Mouse (Mus musculus) embryonic facial prominence, embryonic 15.5 days (tissue): ENCODE measurements around the gene Fgfr1op. TPM values are rescaled to one million over a fixed set of nuclear protein-coding genes. Genes with fewer than 3 reads are reported as not detected.
"Not testable (repeated sequence)": the region's sequence is repeated elsewhere in the genome, so short reads cannot be mapped to it uniquely, and the experiment has no call there.

Experiments
- ATAC-seq: fragments of 200-750 bp; cut with Nextera tagmentation; 2 replicates; pipeline ENCODE4 v1.8.0; 2017; ENCODE audit warnings: low read depth, moderate TSS enrichment; ENCODE audit not compliant: insufficient number of reproducible peaks, low FRiP score, low TSS enrichment
- H3K27ac ChIP-seq: fragments of 300-500 bp; sonication (generic); replicated peaks from 2 replicates; pipeline ENCODE4 v1.5.1; 2015; ENCODE audit warnings: mild to moderate bottlenecking, inconsistent platforms
- H3K27me3 ChIP-seq: fragments of 300-500 bp; sonication (generic); 2 replicates; pipeline ENCODE4 v1.6.1; 2015; ENCODE audit warnings: inconsistent platforms
- H3K36me3 ChIP-seq: fragments of 300-500 bp; sonication (generic); 2 replicates; pipeline ENCODE4 v1.6.1; 2015; ENCODE audit warnings: mild to moderate bottlenecking, inconsistent platforms
- H3K4me1 ChIP-seq: fragments of 300-500 bp; sonication (generic); 2 replicates; pipeline ENCODE4 v1.6.1; 2015; ENCODE audit warnings: inconsistent platforms
- H3K4me2 ChIP-seq: fragments of 300-500 bp; sonication (generic); replicated peaks from 2 replicates; pipeline ENCODE4 v1.6.1; 2015; ENCODE audit warnings: mild to moderate bottlenecking, inconsistent platforms
- H3K4me3 ChIP-seq: fragments of 300-500 bp; sonication (generic); replicated peaks from 2 replicates; pipeline ENCODE4 v1.5.1; 2015; ENCODE audit warnings: mild to moderate bottlenecking, inconsistent platforms
- H3K9ac ChIP-seq: fragments of 300-500 bp; sonication (generic); 2 replicates; pipeline ENCODE4 v1.6.1; 2015; ENCODE audit warnings: inconsistent platforms
- H3K9me3 ChIP-seq: fragments of 300-500 bp; sonication (generic); replicated peaks from 2 replicates; pipeline ENCODE4 v1.6.1; 2016; ENCODE audit warnings: inconsistent platforms
- WGBS: fragments of 180-500 bp; shearing (Covaris S2); methylation state at CpG from one replicate; pipeline ENCODE4 v1.1.7; 2015; 5-methylcytosine and 5-hydroxymethylcytosine counted together
- polyA plus RNA-seq: library from polyadenylated mRNA; unstranded; fragments of >200 nt; fragmentation: Nextera tagmentation; extraction: Ambion mirVana; gene quantifications from 2 replicates; pipeline ENCODE4 v1.2.1, GENCODE M21; 2015

Gene Fgfr1op
- 29.7 and 34.6 TPM in 2 replicates for polyA plus RNA-seq

DNA sequence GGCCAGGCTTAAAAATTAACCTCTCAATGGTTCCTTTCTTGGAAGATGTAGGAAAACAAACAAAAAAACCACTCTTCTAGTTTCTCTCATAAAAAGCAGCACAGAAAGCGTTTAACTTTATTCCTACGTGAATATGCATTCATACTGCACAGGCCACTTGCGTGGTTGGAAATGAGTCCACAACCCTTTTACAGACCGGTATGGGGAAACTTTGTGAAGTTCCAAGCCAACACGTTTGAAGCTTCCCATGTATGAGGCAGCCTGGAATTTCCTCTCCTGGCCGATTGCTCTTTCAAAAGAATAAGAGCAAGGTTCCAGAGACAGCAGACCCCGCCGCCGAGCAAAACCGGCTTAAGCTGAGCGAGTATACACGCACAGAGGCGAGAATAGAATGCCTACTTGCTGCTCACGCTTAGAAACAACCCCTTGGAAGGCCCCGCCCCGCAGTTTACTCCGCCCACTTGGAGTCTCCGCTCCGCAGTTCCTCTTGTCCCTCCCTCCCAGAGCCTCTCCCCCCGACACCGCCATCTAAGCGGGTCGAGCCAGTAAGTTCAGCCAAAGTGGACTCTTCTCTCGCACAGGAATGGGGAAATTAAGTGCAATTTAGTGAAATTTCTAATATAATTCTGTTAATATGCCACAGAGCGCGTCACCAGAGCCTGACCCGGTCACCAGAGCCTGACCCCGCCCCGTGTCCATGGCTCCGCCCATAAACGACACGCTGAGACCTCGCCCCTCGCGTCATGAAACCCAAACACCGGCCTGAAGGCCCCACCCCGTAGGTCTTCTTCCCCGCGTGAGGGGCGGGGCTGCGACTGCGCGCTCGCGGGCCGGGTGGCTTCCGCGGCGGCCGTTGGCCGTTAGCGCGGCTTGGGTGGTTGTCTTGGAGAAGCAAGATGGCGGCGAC is at the start of gene Fgfr1op:
Gene Fgfr1op (plus strand): TSS at position 801 of the 907 bp plus-strand sequence.
- Histone ChIP-seq H3K4me3 (peak within 1 kb of the TSS; percentile 54), H3K4me2 (peak within 1 kb of the TSS; percentile 37), H3K27ac (0 out of 2 replicates have a peak within 1 kb of the TSS, but pooled peaks have one; percentile 55)
- H3K36me3 ChIP-seq, H3K9me3 ChIP-seq, H3K4me1 ChIP-seq, H3K27me3 ChIP-seq, H3K9ac ChIP-seq: not testable (repeated sequence)
- peak; percentile 99 for ATAC-seq
- under 1% methylated on average over 20 of the region's 55 CpGs for WGBS

DNA sequence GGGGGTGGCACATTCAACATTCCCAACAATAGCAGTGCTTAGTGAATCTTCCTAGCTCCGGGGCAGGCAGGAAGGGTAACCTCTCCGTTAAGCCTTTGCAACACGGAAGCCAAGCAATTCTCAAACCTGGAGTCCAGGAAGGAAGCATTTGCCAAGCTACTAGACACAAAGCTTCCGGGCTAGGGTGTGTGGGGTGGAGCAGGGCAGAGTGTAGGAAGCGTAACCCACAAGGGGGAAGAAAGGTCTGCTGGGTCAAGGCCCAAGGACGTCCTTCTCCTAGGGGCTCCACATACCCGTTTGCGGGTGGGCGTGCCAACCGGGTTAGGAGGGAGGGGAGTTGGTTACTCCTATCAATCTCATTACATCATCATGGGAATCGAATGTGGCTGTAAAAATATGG is 48.9 kb upstream of the Fgfr1op start:
- H3K27ac ChIP-seq, H3K36me3 ChIP-seq, H3K4me1 ChIP-seq, H3K4me2 ChIP-seq, H3K4me3 ChIP-seq, H3K27me3 ChIP-seq, H3K9ac ChIP-seq, H3K9me3 ChIP-seq: not testable (repeated sequence)
- 63% methylated on average over 6 of the region's 11 CpGs for whole genome bisulfite sequencing
- ATAC-seq: peak; percentile 43; the same call in 1 of the 2 replicates

DNA sequence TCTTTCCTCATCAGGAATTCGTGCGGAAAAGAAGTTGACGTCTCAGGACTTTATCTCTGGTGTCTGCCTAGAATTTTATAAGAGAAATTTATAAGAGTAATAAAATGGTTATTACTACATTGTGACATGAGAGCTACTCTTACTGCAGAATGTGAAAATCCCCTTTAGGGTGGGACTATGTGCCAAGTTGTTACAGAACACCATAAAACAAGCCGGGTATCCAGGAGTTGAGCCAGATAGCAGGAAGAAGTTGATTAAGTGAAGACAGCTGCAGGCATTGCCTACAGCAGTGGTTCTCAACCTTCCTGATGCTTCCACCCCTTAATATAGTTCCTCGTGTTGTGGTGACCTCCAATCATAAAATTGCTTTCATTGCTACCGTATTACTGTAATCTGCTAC is 48.4 kb upstream of the Fgfr1op start:
- H3K36me3 ChIP-seq, H3K27me3 ChIP-seq, H3K27ac ChIP-seq, H3K4me1 ChIP-seq, H3K9ac ChIP-seq, ATAC-seq, H3K4me2 ChIP-seq, H3K4me3 ChIP-seq, H3K9me3 ChIP-seq: not testable (repeated sequence)
- no CpG with 5 or more reads among the region's 6 CpGs for WGBS

DNA sequence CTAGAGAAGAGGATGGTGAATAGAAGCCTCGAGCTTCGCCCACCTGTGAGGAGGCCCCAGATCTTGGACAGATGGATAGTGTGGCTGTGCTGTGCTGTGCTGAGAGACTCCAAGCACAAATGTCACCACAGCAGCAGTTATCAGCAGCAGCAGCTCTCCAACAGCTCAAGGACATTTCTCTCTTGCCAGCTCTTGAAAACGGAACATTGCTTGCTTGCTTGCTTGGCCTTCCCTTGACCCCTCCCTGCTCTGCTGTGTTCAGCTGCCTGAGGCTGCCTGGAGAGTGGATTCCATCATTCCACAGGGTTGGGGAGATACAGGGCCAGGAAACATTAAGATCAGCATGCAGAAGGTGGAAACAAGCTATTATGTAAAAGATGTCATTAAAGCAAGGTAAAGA is 42.3 kb upstream of the Fgfr1op start:
- H3K9ac ChIP-seq, H3K9me3 ChIP-seq, H3K4me2 ChIP-seq, H3K36me3 ChIP-seq, H3K4me1 ChIP-seq, H3K27me3 ChIP-seq, H3K27ac ChIP-seq, H3K4me3 ChIP-seq, ATAC-seq: not testable (repeated sequence)
- no CpG with 5 or more reads among the region's 3 CpGs for WGBS

DNA sequence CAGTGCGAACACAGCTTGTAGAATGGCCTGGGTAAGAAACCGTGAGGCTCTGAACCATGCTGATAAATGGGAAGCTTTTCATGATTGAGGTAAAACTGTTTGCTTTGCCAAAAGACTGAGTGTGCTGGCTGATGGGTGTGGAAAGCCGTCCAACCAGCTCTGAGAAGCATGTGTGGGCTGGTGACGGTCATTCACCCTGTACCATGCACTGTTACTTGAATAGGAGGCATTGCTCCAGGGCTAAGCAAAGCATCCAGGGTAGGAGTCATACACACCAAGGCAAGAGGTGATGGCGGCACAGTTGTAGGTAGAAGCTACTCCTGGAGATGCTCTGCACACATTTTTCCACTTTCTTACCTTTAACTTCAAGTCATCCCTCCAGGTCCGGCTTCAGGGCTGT is 40.7 kb upstream of the Fgfr1op start:
- H3K4me1 ChIP-seq, H3K36me3 ChIP-seq, H3K4me2 ChIP-seq, H3K9me3 ChIP-seq, H3K27ac ChIP-seq, H3K9ac ChIP-seq, H3K27me3 ChIP-seq, ATAC-seq, H3K4me3 ChIP-seq: not testable (repeated sequence)
- WGBS: 89% methylated on average over 3 of the region's 6 CpGs

DNA sequence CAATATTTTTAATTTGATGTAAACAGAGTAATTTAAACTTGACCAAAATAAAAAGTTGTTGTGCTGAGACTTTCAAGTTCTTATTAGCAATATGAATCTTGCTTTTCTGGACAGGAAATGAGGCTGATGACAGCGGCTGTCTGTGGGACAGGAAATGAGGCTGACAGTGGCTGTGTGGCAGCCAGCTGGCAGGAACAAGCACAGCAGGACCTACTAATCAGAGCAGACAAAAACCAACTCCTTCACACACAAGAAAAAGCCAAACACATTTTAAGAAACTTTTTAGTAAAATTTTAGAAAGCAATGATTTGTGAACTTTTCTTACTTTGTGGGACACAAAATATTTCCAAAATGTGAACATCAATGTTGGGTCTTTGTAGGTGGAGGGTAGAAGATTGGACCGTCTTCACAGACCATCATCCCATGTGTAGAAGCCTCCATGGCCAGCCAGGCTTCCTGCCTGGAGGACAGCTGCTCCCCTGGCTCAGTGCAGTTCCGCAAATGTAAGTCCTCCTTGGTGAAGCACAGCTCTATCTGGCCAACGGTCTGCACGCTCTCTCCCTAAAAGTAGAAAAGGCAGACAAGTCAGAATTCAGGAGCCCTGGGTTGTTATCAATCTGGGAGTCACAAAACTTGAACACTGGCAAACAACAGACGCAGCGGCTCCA is 36.8 kb upstream of the Fgfr1op start:
- not testable (repeated sequence) for H3K9me3 ChIP-seq, H3K27me3 ChIP-seq, H3K4me3 ChIP-seq, H3K4me1 ChIP-seq, H3K4me2 ChIP-seq, ATAC-seq, H3K9ac ChIP-seq, H3K36me3 ChIP-seq, H3K27ac ChIP-seq
- WGBS: 90% methylated on average over 1 of the region's 7 CpGs

DNA sequence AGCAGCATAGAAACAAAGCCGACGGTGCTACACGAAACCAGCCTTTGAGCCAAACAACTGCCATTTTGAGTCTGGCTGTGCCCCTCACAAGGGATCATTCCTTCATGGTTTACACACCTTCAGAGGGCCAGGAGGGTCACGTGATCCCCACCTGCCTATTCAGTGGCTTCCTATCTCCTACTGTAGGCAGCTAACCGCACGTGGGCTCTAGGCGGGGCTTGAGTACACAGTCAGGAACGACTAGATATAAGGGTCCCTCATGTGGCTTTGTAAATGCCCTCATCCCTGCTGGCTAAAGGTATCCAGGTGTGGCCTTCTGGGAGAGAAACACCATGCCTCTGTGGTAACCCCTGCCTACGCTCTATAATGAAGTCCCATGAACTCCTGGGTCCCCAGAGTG is 35.7 kb upstream of the Fgfr1op start:
- H3K4me3 ChIP-seq, H3K9ac ChIP-seq, H3K36me3 ChIP-seq, H3K4me2 ChIP-seq, H3K9me3 ChIP-seq, H3K27ac ChIP-seq, ATAC-seq, H3K27me3 ChIP-seq, H3K4me1 ChIP-seq: not testable (repeated sequence)
- 86% methylated on average over 9 of the region's 9 CpGs for WGBS

DNA sequence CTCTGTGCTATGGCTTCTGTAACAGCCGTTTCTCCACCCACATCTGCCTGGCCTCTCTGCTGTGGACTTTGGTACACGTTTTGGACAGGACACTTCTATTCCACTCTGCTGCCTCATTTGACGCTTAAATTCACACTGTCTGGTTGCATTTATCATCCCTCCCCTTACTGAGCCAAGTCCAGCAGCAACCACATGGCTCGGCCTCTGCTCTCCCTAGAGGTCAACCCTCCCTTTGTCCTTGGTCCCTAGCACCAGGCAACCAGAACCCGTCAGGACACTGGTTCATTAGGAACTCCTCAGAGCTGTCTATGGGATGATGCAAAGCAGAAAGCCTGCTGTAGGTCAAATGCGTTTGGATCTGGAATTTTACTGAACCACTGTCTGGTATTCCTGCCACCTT is 34.5 kb upstream of the Fgfr1op start:
- not testable (repeated sequence) for H3K9ac ChIP-seq, H3K4me1 ChIP-seq, H3K4me3 ChIP-seq, H3K27ac ChIP-seq, H3K27me3 ChIP-seq, H3K4me2 ChIP-seq, ATAC-seq, H3K36me3 ChIP-seq, H3K9me3 ChIP-seq
- no CpG with 5 or more reads among the region's 6 CpGs for WGBS

DNA sequence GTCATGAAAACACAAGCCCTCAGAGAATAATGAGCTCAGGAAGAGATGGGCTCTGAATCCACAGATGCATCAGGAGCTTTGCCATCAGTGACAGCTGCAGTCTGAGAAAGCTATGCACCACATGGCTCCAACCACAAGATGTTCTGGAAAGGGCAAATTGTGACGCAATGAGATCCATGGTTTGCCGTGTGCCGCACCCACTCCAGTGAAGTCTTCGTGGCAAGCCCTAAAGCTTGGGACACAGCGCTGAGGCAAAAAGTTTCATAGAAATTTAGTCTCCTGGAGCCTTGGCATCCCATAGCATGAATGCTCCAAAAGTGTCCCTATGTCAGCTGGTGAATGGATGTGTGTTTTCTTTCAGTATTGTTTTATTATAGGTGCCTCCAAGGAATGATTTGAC is 27.2 kb upstream of the Fgfr1op start:
- not testable (repeated sequence) for H3K4me1 ChIP-seq, ATAC-seq, H3K9me3 ChIP-seq, H3K4me3 ChIP-seq, H3K27ac ChIP-seq, H3K27me3 ChIP-seq, H3K9ac ChIP-seq, H3K36me3 ChIP-seq, H3K4me2 ChIP-seq
- 90% methylated on average over 5 of the region's 5 CpGs for WGBS

DNA sequence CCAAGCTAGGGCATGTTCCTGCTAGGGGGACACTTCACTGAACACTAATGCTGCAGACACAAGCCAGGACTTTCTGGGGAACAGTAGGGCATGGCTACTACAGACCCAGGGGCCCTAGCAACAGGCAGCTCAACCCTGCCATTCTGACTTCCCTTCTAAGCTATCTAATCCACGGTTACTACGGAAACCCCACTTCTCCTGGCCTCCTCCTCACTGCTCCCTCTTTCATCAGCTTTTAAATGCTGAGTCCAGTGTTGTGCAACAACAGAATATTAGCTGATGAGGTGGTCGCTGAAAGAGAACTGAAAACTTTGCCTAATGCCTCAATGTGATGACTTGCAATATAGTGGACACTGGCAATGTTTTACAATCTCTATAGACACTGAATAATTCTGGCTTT is 25.1 kb upstream of the Fgfr1op start:
- WGBS: 85% methylated on average over 3 of the region's 3 CpGs
- not testable (repeated sequence) for ATAC-seq, H3K27me3 ChIP-seq, H3K4me2 ChIP-seq, H3K9me3 ChIP-seq, H3K4me1 ChIP-seq, H3K36me3 ChIP-seq, H3K9ac ChIP-seq, H3K27ac ChIP-seq, H3K4me3 ChIP-seq

DNA sequence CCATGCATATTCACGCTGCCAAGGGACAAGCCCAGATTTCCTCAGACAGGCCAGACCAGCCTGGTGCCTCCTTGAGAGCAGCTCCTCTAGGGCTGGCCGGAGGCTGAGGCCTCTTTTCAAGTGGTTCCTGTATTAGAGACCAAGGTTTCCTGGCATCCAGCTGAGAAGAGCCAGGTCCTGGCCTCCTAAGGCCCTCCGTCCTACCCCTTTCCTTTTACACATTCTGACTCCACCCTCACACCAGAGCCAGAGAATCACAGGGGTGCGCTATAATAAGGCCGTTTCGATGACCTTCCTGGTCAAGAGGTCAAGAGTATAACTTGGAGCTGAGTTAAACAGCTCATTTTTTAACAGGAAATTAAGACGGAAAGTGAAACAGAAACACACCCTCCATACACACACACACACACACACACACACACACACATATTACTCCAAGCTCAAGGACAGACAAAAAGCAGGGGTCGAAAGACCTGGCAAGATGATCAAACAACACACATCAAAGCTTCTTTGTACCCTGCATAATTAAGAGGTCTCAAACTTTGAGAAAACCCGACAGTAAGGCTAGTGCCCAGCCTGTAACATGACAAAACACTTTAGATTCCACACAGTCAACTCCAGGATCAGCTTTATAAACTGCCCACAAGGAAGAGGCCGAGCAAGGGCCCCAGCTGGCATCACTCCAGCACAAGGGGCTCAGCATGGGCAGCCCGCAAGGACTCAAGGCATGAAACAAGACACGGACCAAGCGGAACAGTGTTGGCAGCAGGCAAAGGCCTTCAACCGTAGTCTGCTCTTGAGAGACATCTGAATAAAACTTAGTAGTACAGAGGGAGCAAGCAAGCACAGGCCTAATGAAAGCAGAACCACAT is 21.3 kb upstream of the Fgfr1op start:
- not testable (repeated sequence) for H3K27me3 ChIP-seq, ATAC-seq, H3K4me3 ChIP-seq, H3K9me3 ChIP-seq, H3K4me2 ChIP-seq, H3K27ac ChIP-seq, H3K36me3 ChIP-seq, H3K9ac ChIP-seq, H3K4me1 ChIP-seq
- 55% methylated on average over 13 of the region's 14 CpGs for WGBS
